Mouse (Mus musculus) T-cell, adult 66 days (primary cell): ENCODE measurements around the gene Tmem143. TPM values are rescaled to one million over a fixed set of nuclear protein-coding genes. Genes with fewer than 3 reads are reported as not detected.

Experiments used
- total RNA-seq, 2 experiments: library from RNA; stranded (reverse); gene quantifications; 3 replicates in 1 of 2; 4 replicates in 1 of 2; pipeline ENCODE4 v1.2.4; 2023

Tmem143 gene
- 1 to 10 TPM; 7.0 to 9.8 TPM for total RNA-seq

GRCm38 (mm10) chr7:45896517-45897257 is at the start of gene Tmem143, which contains the start of gene Syngr4:
Gene Tmem143 (plus strand): TSS chr7:45896941.
Gene Syngr4 (minus strand): TSS chr7:45896714.

GRCm38 (mm10) chr7:45872624-45873023 is 24.1 kb upstream of the Tmem143 start, which contains the start of gene Kdelr1:
Gene Kdelr1 (plus strand): TSS chr7:45872772.

DNA sequence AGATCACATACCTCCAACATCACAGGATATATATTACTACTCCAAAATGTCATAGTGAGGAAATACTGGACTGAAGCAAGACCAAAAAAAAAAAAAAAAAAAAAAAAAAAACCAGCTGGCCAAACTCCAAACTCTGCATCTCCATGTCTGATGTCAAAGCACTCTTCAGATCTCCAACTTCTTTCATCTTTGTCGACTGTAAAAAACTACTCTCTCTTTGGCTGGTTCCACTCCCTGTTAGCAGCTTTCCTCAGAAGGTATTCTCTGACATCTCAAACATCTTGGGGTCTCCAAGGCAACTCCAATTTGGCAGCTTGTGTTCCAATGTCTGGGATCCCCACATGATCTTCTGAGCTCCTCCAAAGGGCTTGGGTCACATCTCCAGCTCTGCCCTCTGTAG is 18.5 kb upstream of the Tmem143 start, which contains the start of gene Grin2d:
TSS of gene Grin2d (minus strand) at position 101 of the 400 bp plus-strand sequence.

GRCm38 (mm10) chr7:45921242-45921621 is 24.5 kb downstream of the Tmem143 start, which contains the start of gene Emp3:
Gene Emp3 (minus strand): TSS chr7:45921404.

DNA sequence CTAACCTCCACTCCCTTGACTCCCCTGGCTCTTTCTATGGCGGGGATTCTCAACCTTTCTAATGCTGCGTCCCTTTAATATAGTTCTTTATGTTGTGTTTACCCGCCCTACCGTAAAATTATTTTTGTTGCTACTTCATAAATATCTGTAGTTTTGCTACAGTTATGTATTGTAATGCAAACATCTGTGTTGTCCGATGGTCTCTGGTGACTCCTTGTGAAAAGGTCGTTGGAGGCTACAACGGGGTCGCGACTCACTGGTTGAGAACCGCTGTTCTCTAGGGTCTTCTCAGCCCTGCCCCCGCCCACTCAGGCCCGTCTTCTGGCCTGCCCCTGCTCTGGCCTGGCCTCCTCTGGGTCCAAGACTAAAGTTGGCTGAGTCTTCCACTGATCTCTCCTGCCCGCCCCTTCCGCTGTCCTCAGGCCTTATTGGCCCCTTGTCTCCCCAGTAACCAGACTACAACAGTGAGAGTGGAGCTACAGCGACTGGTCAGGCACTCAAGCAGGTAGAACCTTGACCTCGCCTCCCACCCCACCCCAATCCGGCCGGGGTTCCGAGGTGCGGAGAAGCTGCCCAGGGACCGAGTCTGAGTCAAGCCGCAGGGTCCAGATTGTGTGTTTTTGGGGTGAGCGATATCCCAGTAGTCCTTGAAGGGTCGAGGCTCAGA is 27.2 kb downstream of the Tmem143 start, which contains the start of gene Ccdc114:
TSS of gene Ccdc114 (plus strand) at position 311 of the 667 bp plus-strand sequence.

Other genes starting within 250 kb of the Tmem143 start
- gene Fut2, start 230.5 kb upstream of the Tmem143 start, total RNA-seq, result not detected
- gene Ntn5, start 212.9 kb upstream of the Tmem143 start, total RNA-seq, result under 1 TPM; 0.35 to 0.65 TPM
- gene Sec1, start 202.5 kb upstream of the Tmem143 start, total RNA-seq, result under 1 TPM in 1 of 2 experiments, not detected in 1; 0.20 TPM
- 10 to 100 TPM in 1 of 2 experiments, 1 to 10 TPM in 1; 8.9 to 10.2 TPM for gene Car11, start 197.1 kb upstream of the Tmem143 start, total RNA-seq
- gene Dbp, start 191.9 kb upstream of the Tmem143 start, total RNA-seq, result 10 to 100 TPM; 34.0 to 37.7 TPM
- gene Rpl18, start 181.5 kb upstream of the Tmem143 start, total RNA-seq, result 1,000 to 10,000 TPM; 3,079 to 3,201 TPM
- gene Sphk2, start 178.9 kb upstream of the Tmem143 start, total RNA-seq, result 10 to 100 TPM; 30.7 to 34.0 TPM
- 1 to 10 TPM; 1.6 to 2.1 TPM for gene Fam83e, start 175.7 kb upstream of the Tmem143 start, total RNA-seq
- not detected for gene Spaca4, start 171.1 kb upstream of the Tmem143 start, total RNA-seq
- gene Lmtk3, start 113.2 kb upstream of the Tmem143 start, total RNA-seq, result 1 to 10 TPM in 1 of 2 experiments, under 1 TPM in 1; 0.80 to 1.3 TPM
- 1 to 10 TPM; 1.4 to 3.5 TPM for gene Sult2b1, start 112.3 kb upstream of the Tmem143 start, total RNA-seq
- gene Cyth2, start 82.4 kb upstream of the Tmem143 start, total RNA-seq, result 100 to 1,000 TPM; 111 to 128 TPM
- 1 to 10 TPM; 1.7 to 3.2 TPM for gene Kcnj14, start 72.2 kb upstream of the Tmem143 start, total RNA-seq
- 10 to 100 TPM; 32.3 to 38.2 TPM for gene Grwd1, start 66.0 kb upstream of the Tmem143 start, total RNA-seq
- 10 to 100 TPM; 53.1 to 60.4 TPM for gene Kdelr1, start 24.2 kb upstream of the Tmem143 start, total RNA-seq
- under 1 TPM; 0.64 to 0.98 TPM for gene Grin2d, start 18.6 kb upstream of the Tmem143 start, total RNA-seq
- gene Syngr4, start 227 bp upstream of the Tmem143 start, total RNA-seq, result not detected
- 100 to 1,000 TPM; 281 to 295 TPM for gene Emp3, start 24.5 kb downstream of the Tmem143 start, total RNA-seq
- gene Ccdc114, start 27.1 kb downstream of the Tmem143 start, total RNA-seq, result 1 to 10 TPM; 1.7 to 2.7 TPM
- gene Abcc6, start 133.4 kb downstream of the Tmem143 start, total RNA-seq, result not detected
- 10 to 100 TPM; 45.8 to 47.0 TPM for gene Nomo1, start 136.8 kb downstream of the Tmem143 start, total RNA-seq
- gene Kcnj11, start 203.8 kb downstream of the Tmem143 start, total RNA-seq, result not detected